17 mouse cellular contexts compared by ENCODE assay signal in genomic region chr2:168076840-168077576, GRCm38 (mm10). TPM values are rescaled to one million over a fixed set of nuclear protein-coding genes. Genes with fewer than 3 reads are reported as not detected.
DNase-seq lines count a peak whose midpoint lies in the region; ATAC-seq and TF ChIP-seq lines count a peak whose summit lies in the region.
"Had no signal": no experiment of that assay in that cellular context is flagged by ENCODE, and none has a peak within 500 bp of the region (broad histone marks: within the 10 kb centered on the region; RNA-seq: fewer than 3 reads in every experiment).

No protein-coding gene starts in this region.

- TF ChIP-seq CTCF in kidney, adult 2 months (conservative IDR thresholded peaks at IDR 0.05; ENCODE audit: insufficient read depth, insufficient read length, low read depth, low read length), result no peak

- TF ChIP-seq POLR2A in kidney, adult 2 months (IDR thresholded peaks at IDR 0.05; ENCODE audit: low read depth, low read length), result no peak

- no peak overlapping the region for H3K4me3 ChIP-seq in lung, embryonic 16.5 days (ENCODE audit: low read length)
- H3K4me3 ChIP-seq in kidney, adult 2 months (ENCODE audit: insufficient read depth, low read depth, low read length), result peak overlapping the region; percentile 25; the same call in 1 of the 2 replicates
- H3K4me3 ChIP-seq in forebrain, embryonic 10.5 days, result no peak overlapping the region
- H3K4me3 ChIP-seq: erythroblast, embryonic 14.5 days; gastrocnemius, adult 2 months; limb, embryonic 12.5 days had no signal

- H3K9me3 ChIP-seq in lung, embryonic 16.5 days (ENCODE audit: control insufficient read depth, low read length), result no peaks in the 10 kb centered on the region
- H3K9me3 ChIP-seq in forebrain, embryonic 10.5 days, result no peaks in the 10 kb centered on the region
- H3K9me3 ChIP-seq: limb, embryonic 12.5 days had no signal

- no peak for DNase-seq in lung, postnatal 25 days (ENCODE audit: low spot score)
- peak; percentile 92 for DNase-seq in kidney, adult 2 months
- peak; percentile 84 for DNase-seq in kidney, postnatal 14 days
- peak; percentile 74 for DNase-seq in yolk sac, embryonic 10.5 days (ENCODE audit: low spot score)
- no peak for DNase-seq in forebrain, embryonic 10.5 days (ENCODE audit: extremely low spot score, low spot score)
- no peak for DNase-seq in heart, postnatal 36 days
- DNase-seq in urinary bladder, postnatal 10 days (ENCODE audit: low spot score), result no peak
- DNase-seq: adrenal gland, adult 8-10 months; cerebellum, adult 11 months; gastrocnemius, adult 2 months; heart, adult 11 months; layer of hippocampus, adult 9-11 months had no signal

- ATAC-seq in lung, embryonic 16.5 days (ENCODE audit: low read depth), result no peak
- ATAC-seq: midbrain, embryonic 16.5 days had no signal

- H3K4me1 ChIP-seq in lung, embryonic 16.5 days (replicated peaks; ENCODE audit: control insufficient read depth, insufficient read depth, low read length), result peaks cover 22% of the 10 kb centered on the region
- peaks cover 51% of the 10 kb centered on the region for H3K4me1 ChIP-seq in kidney, adult 2 months (ENCODE audit: control insufficient read depth, insufficient read depth, low read length)
- H3K4me1 ChIP-seq in forebrain, embryonic 10.5 days, result peaks cover 56% of the 10 kb centered on the region

- H3K27ac ChIP-seq in lung, embryonic 16.5 days (ENCODE audit: low read length), result peak overlapping the region; percentile 83
- peak overlapping the region; percentile 97 for H3K27ac ChIP-seq in kidney, adult 2 months (ENCODE audit: insufficient read depth, low read depth, low read length)
- H3K27ac ChIP-seq in forebrain, embryonic 10.5 days, result no peak overlapping the region
- H3K27ac ChIP-seq: gastrocnemius, adult 2 months; limb, embryonic 12.5 days; liver, embryonic 14.5 days had no signal

- WGBS in lung, embryonic 16.5 days, result 43% methylated on average over 20 of the region's 20 CpGs
- 25% methylated on average over 20 of the region's 20 CpGs for WGBS in kidney, adult 2 months
- 84% methylated on average over 20 of the region's 20 CpGs for WGBS in forebrain, embryonic 10.5 days

- intact Hi-C loops in heart, postnatal 36 days (cut with DNase I), result loop anchor here (10.0 kb wide), 1 partner anchor 392 kb away; the partner anchor contains the start of genes Cebpb and Tmem189

- H3K27me3 ChIP-seq in lung, embryonic 16.5 days (ENCODE audit: control insufficient read depth, insufficient read depth, low read depth, low read length), result peaks cover 18% of the 10 kb centered on the region
- no peaks in the 10 kb centered on the region for H3K27me3 ChIP-seq in kidney, adult 2 months (replicated peaks; ENCODE audit: control insufficient read depth, insufficient read depth, low read length)
- H3K27me3 ChIP-seq in forebrain, embryonic 10.5 days (ENCODE audit: poor library complexity, severe bottlenecking), result peaks cover 33% of the 10 kb centered on the region

- H3K36me3 ChIP-seq in lung, embryonic 16.5 days (ENCODE audit: control insufficient read depth, insufficient read depth, low read length), result no peaks in the 10 kb centered on the region
- no peaks in the 10 kb centered on the region for H3K36me3 ChIP-seq in kidney, adult 2 months (ENCODE audit: control insufficient read depth, insufficient read depth, low read length)
- H3K36me3 ChIP-seq in forebrain, embryonic 10.5 days (replicated peaks), result no peaks in the 10 kb centered on the region
- H3K36me3 ChIP-seq: limb, embryonic 12.5 days had no signal

- no peak overlapping the region for H3K4me2 ChIP-seq in lung, embryonic 16.5 days (ENCODE audit: low read depth, low read length)
- H3K4me2 ChIP-seq: limb, embryonic 12.5 days had no signal

- no peak overlapping the region for H3K9ac ChIP-seq in lung, embryonic 16.5 days (ENCODE audit: low read length)
- H3K9ac ChIP-seq: limb, embryonic 12.5 days; liver, embryonic 14.5 days had no signal

RNA-seq across cellular contexts. Expression of gene Pard6b, which starts 3.8 kb away (rescaled TPM):
- polyA plus RNA-seq in lung, embryonic 16.5 days (2015; fragmentation: Nextera tagmentation; extraction: Ambion mirVana), result 11.4 and 12.6 TPM in 2 replicates
- 41.0 and 44.4 TPM in 2 replicates for polyA plus RNA-seq in kidney, adult 2 months (2012; rRNA removed)
- polyA plus RNA-seq in forebrain, embryonic 10.5 days (2016; fragmentation: Nextera tagmentation; extraction: Ambion mirVana), result 9.3 and 10.4 TPM in 2 replicates
- total RNA-seq in heart, postnatal 36 days (2021), result 1 to 10 TPM; 2.7 to 3.1 TPM

Comparison
In these comparisons a context has a peak if more than half of its experiments do, and no peak if none do; other contexts are left out.
1. DNase-seq: peak in kidney, adult 2 months (single experiment), kidney, postnatal 14 days (single experiment) and yolk sac, embryonic 10.5 days (single experiment); none in lung, postnatal 25 days (single experiment), forebrain, embryonic 10.5 days (single experiment), heart, postnatal 36 days (0 of 2) and urinary bladder, postnatal 10 days (single experiment).